Mouse (Mus musculus) stomach, embryonic 15.5 days (tissue): ENCODE measurements at regions not wholly inside any gene's neighbourhood (a gene's known extent, or its start where the extent isn't known, plus 50 kb on each side); places are given as distances from the start of the nearest gene placed in this dataset.

Experiments used
- ATAC-seq: fragments of 200-750 bp; cut with Nextera tagmentation; 2 replicates; pipeline ENCODE4 v1.8.0; 2017; ENCODE audit warnings: low read depth, moderate number of reproducible peaks, moderate TSS enrichment; ENCODE audit not compliant: insufficient read depth, low FRiP score
- H3K27ac ChIP-seq: fragments of 300-500 bp; sonication (generic); 2 replicates; pipeline ENCODE4 v1.5.1; 2015; ENCODE audit warnings: mild to moderate bottlenecking, inconsistent platforms
- H3K27me3 ChIP-seq: fragments of 300-500 bp; sonication (generic); replicated peaks from 2 replicates; pipeline ENCODE4 v1.6.1; 2015; ENCODE audit warnings: inconsistent platforms
- H3K36me3 ChIP-seq: fragments of 300-500 bp; sonication (generic); 2 replicates; pipeline ENCODE4 v1.6.1; 2015; ENCODE audit warnings: inconsistent platforms
- H3K4me1 ChIP-seq: fragments of 300-500 bp; sonication (generic); 2 replicates; pipeline ENCODE4 v1.6.1; 2015; ENCODE audit warnings: inconsistent platforms
- H3K4me2 ChIP-seq: fragments of 300-500 bp; sonication (generic); 2 replicates; pipeline ENCODE4 v1.6.1; 2015; ENCODE audit warnings: mild to moderate bottlenecking, inconsistent platforms
- H3K4me3 ChIP-seq: fragments of 300-500 bp; sonication (generic); replicated peaks from 2 replicates; pipeline ENCODE4 v1.5.1; 2015; ENCODE audit warnings: inconsistent platforms
- H3K9ac ChIP-seq: fragments of 300-500 bp; sonication (generic); 2 replicates; pipeline ENCODE4 v1.6.1; 2015; ENCODE audit warnings: inconsistent platforms
- H3K9me3 ChIP-seq: fragments of 300-500 bp; sonication (generic); 2 replicates; pipeline ENCODE4 v1.6.1; 2016; ENCODE audit warnings: inconsistent platforms
- WGBS: fragments of 180-500 bp; shearing (Covaris S2); methylation state at CpG from one replicate; pipeline ENCODE4 v1.1.7; 2015; 5-methylcytosine and 5-hydroxymethylcytosine counted together

DNA sequence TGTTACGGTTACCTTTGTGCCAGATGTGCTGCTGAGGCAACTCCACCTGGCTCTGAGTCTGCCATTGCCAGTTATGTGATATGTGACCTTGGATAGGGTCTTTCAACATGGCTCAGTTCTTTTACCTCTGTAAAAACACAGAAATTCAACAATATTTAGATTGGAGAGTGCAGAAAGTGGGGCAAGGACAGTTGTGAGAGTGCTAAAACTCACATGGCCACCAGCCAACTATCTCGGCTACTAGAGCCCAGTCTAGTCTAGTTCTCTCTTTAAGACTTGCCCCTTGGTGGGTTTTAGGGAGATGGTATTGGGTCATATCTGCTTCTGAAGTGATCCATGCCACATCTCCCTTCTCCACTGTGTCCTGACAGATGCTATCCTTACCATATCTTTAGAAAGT lies 233.0 kb downstream of the Phf14 start:
- 64% methylated on average over 2 of the region's 2 CpGs for WGBS
- no peak overlapping the region for H3K4me3 ChIP-seq
- no peaks in the 10 kb centered on the region for H3K27me3 ChIP-seq
- no peak overlapping the region for H3K9ac ChIP-seq
- no peaks in the 10 kb centered on the region for H3K36me3 ChIP-seq
- no peaks in the 10 kb centered on the region for H3K4me1 ChIP-seq
- H3K4me2 ChIP-seq: no peak overlapping the region
- H3K9me3 ChIP-seq: no peaks in the 10 kb centered on the region
- H3K27ac ChIP-seq: no peak overlapping the region
- ATAC-seq: no peak

DNA sequence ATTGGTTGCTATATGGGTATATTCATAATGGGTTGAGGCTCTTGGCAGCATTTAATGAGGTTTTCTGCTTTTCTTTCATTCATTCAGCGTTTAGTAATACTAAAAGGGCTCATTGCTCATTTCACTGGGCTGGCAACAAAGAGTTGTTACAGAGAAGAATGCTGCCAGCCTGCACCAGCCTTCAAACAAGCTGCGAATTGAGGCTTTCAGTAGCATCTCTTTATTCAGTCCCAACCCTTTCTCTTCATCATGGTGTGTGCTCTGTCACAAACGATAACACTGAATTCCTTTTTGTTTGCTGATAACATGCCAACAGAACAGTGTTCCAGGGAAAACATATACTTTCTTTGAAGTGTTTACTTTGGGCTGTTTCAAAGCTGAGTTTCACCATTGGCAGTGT lies 237.6 kb downstream of the Phf14 start:
- WGBS: 59% methylated on average over 3 of the region's 3 CpGs
- H3K4me3 ChIP-seq: no peak overlapping the region
- H3K9me3 ChIP-seq: no peaks in the 10 kb centered on the region
- no peaks in the 10 kb centered on the region for H3K36me3 ChIP-seq
- H3K4me2 ChIP-seq: no peak overlapping the region
- H3K9ac ChIP-seq: no peak overlapping the region
- no peaks in the 10 kb centered on the region for H3K4me1 ChIP-seq
- ATAC-seq: no peak
- no peaks in the 10 kb centered on the region for H3K27me3 ChIP-seq
- no peak overlapping the region for H3K27ac ChIP-seq

DNA sequence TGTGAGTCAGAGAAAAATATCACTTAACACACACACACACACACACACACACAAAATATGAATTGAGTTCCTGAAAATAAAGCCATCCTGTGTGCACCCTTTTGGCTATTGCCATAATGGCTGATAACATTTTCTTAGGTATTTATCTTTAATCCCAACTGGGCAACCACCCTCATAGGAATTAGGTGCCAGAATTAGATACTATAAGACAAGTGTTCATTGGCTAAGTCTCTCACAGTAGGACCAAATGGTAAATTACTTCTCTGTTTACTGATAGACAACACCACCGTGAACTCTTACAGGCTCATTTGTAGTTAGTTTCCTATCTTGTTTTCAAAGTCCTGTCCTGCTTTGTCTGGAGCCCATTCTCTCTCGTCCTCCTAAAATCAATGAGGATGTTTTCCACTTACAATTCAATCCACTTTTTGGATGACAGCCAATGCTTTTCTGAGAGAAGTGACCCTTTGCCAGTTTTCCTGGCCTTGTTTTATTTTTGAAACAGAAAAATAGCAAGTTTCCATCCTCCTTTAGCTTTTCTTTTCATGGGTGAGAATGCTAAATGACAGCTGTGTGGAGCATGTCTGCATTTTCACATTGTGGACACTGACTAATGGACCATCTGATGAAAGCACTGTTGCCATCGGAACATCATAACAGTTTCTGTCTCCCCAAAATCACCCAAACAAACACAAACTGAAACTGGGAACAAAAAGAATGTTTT lies 243.2 kb downstream of the Phf14 start:
- 44% methylated on average over 3 of the region's 3 CpGs for WGBS

DNA sequence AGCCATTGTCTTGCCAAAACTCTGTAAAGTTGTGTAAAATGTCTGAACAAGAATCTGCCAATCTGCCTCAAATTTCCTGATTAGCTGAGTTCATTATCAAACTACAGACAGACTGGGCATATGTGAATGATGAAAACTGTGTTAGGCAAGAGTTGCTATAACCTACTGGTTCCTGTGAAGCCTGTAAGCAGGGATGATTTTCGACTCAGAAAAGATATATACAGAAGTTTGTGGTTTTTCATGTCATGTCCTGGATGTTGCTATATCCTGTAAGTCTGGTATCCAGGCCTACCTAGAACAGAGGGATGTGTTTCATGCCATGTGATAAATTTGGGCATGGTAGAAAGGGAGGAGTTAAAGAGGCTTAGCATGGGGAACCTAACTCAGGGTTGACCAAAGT lies 256.4 kb downstream of the Phf14 start:
- H3K4me3 ChIP-seq: no peak overlapping the region
- no peak for ATAC-seq
- 61% methylated on average over 1 of the region's 1 CpGs for WGBS
- no peaks in the 10 kb centered on the region for H3K4me1 ChIP-seq
- H3K9ac ChIP-seq: no peak overlapping the region
- no peak overlapping the region for H3K27ac ChIP-seq
- H3K4me2 ChIP-seq: no peak overlapping the region
- H3K9me3 ChIP-seq: no peaks in the 10 kb centered on the region
- no peaks in the 10 kb centered on the region for H3K27me3 ChIP-seq
- no peaks in the 10 kb centered on the region for H3K36me3 ChIP-seq

More for the DNA sequence above, 243.2 kb downstream of the Phf14 start:
- no peaks in the 10 kb centered on the region for H3K36me3 ChIP-seq
- H3K27ac ChIP-seq: no peak overlapping the region
- no peak overlapping the region for H3K4me2 ChIP-seq
- no peaks in the 10 kb centered on the region for H3K27me3 ChIP-seq
- no peak overlapping the region for H3K4me3 ChIP-seq
- no peaks in the 10 kb centered on the region for H3K4me1 ChIP-seq
- no peak for ATAC-seq
- no peaks in the 10 kb centered on the region for H3K9me3 ChIP-seq
- H3K9ac ChIP-seq: no peak overlapping the region

DNA sequence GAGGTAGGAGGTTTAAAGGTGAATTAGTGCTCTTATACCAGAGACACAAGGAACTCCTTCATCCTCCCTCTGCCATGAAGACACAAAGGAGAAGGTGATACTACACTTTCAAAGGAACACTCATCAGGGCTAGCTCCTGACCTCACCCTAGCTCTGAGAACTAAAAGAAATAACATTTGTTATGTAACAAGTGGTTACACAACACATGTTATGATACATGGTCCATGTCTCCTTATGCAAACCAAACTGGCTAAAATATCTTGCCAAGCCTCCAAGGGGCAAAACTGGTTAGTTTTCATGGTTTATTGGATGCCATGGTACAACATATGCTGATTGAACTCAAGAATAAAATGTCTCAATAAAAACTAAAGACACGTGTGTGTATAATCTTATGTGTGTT lies 260.9 kb downstream of the Phf14 start:
- 58% methylated on average over 1 of the region's 1 CpGs for WGBS
- Histone ChIP-seq H3K27me3 (no peaks in the 10 kb centered on the region), H3K27ac (no peak overlapping the region), H3K4me2 (no peak overlapping the region), H3K4me1 (no peaks in the 10 kb centered on the region), H3K4me3 (no peak overlapping the region), H3K36me3 (no peaks in the 10 kb centered on the region), H3K9ac (no peak overlapping the region), H3K9me3 (no peaks in the 10 kb centered on the region)
- no peak for ATAC-seq

DNA sequence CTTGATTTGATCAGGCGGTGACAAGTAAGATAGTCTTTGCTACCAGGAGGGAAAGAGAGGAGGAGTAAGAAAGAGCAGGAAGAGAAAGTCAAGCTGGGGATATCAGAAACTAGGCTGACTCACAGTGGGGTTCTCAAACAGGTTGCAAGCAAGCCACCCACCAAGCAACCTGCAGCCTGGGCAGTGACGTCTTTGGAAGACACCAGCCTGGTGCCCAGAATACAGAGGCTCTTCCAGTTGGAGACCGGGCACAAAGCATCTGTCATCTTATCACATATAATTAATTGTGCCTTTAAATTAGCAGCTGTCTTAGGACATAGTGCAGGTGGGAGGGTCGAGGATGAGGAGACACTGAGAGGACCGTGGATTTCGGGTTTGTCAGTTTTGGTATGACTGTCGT lies 261.8 kb downstream of the Phf14 start:
- H3K9ac ChIP-seq: no peak overlapping the region
- no peak overlapping the region for H3K27ac ChIP-seq
- 70% methylated on average over 7 of the region's 7 CpGs for WGBS
- no peak for ATAC-seq
- H3K9me3 ChIP-seq: no peaks in the 10 kb centered on the region; the same call in 1 of the 2 replicates
- no peak overlapping the region for H3K4me3 ChIP-seq
- no peaks in the 10 kb centered on the region for H3K36me3 ChIP-seq
- no peaks in the 10 kb centered on the region for H3K4me1 ChIP-seq
- no peaks in the 10 kb centered on the region for H3K27me3 ChIP-seq
- no peak overlapping the region for H3K4me2 ChIP-seq

DNA sequence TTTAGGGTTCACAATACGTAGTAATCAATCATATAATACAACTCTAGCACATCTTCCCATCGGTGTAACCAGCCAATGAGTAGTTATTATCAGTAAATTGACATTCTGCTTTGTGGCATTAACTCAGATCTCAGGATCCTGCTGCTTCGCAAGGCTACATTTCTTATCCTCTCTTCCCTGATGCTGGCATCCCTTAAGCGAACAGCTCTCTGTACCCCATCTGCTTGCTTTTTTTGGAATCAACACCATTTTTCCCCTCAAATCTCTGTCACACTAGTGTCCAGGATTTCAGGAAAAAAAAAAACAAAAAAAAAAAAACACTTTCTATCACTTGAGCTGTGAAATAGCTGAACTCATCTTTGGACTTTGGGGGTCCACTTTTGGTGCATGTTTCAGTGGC lies 263.1 kb downstream of the Phf14 start:
- Histone ChIP-seq H3K36me3 (no peaks in the 10 kb centered on the region), H3K27ac (peak overlapping the region; percentile 35; the same call in 1 of the 2 replicates), H3K9me3 (no peaks in the 10 kb centered on the region; the same call in 1 of the 2 replicates), H3K4me3 (no peak overlapping the region), H3K4me2 (no peak overlapping the region), H3K9ac (no peak overlapping the region), H3K4me1 (no peaks in the 10 kb centered on the region), H3K27me3 (no peaks in the 10 kb centered on the region)
- 66% methylated on average over 4 of the region's 4 CpGs for WGBS
- ATAC-seq: no peak

DNA sequence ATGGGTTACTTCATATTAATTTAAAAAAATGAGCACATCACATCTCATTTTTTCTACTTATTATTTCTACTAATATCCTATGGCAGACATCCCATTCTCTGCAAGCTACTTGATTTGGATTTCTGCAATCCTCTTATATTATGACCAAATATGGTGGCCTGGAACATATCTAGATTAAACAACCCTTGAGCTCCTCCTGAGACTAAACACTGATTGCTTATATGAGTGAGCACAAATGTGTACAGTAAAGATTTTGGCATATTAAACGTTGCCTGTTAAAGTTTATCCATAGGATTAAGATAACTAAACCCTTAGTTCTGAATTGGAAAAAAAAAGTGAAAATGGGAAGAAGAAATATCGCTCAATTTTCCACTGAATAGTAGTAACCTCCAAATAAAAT lies 263.6 kb downstream of the Phf14 start:
- Histone ChIP-seq H3K27ac (no peak overlapping the region), H3K4me1 (no peaks in the 10 kb centered on the region), H3K4me2 (no peak overlapping the region), H3K4me3 (no peak overlapping the region), H3K9ac (no peak overlapping the region), H3K9me3 (no peaks in the 10 kb centered on the region; the same call in 1 of the 2 replicates), H3K27me3 (no peaks in the 10 kb centered on the region), H3K36me3 (no peaks in the 10 kb centered on the region)
- 39% methylated on average over 2 of the region's 2 CpGs for WGBS
- peak; percentile 63 for ATAC-seq

DNA sequence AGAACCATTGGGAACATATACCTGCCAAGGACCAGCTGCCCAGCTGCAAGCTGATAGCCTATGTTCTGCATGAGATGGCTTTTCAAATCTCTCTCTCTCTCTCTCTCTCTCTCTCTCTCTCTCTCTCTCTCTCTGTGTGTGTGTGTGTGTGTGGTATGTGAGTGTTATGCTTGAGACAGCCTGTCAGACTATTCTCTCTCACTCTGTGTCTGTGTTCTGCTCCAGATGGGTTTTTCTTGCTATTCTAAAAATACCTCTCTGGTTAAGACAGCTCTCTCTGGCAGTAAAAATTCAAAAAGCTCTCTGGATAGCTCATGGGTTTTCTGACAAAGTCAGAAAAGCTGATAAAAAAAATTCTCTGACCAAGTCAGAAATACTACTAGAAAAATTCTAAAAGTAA lies 270.4 kb downstream of the Phf14 start:
- ATAC-seq: no peak

DNA sequence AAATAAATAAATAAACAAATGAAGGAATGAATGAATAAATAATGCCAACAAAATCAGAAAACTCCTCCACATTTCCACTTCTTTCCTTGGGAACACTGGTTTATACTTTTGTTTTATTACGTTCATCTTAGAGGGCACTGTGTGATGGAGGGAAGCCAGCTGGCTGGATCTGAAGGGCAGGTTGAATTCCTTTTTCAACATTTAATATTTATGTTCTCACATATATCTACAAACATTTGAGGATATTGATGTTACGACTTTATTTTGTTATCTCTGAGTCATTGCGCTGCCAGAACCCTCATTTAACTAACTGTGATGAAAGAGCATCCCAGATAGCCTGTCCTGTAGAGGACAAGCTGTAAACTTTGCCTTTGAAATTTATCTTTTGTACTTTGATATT lies 273.3 kb downstream of the Phf14 start:
- 71% methylated on average over 3 of the region's 3 CpGs for WGBS
- Histone ChIP-seq H3K9ac (no peak overlapping the region), H3K4me1 (no peaks in the 10 kb centered on the region), H3K36me3 (no peaks in the 10 kb centered on the region), H3K4me3 (no peak overlapping the region), H3K27ac (no peak overlapping the region), H3K4me2 (no peak overlapping the region), H3K27me3 (no peaks in the 10 kb centered on the region), H3K9me3 (no peaks in the 10 kb centered on the region)
- ATAC-seq: no peak

More for the DNA sequence above, 270.4 kb downstream of the Phf14 start:
- Histone ChIP-seq H3K27me3 (no peaks in the 10 kb centered on the region), H3K9ac (no peak overlapping the region), H3K4me1 (no peaks in the 10 kb centered on the region), H3K4me2 (no peak overlapping the region), H3K9me3 (no peaks in the 10 kb centered on the region; the same call in 1 of the 2 replicates), H3K36me3 (no peaks in the 10 kb centered on the region), H3K27ac (no peak overlapping the region), H3K4me3 (no peak overlapping the region)

DNA sequence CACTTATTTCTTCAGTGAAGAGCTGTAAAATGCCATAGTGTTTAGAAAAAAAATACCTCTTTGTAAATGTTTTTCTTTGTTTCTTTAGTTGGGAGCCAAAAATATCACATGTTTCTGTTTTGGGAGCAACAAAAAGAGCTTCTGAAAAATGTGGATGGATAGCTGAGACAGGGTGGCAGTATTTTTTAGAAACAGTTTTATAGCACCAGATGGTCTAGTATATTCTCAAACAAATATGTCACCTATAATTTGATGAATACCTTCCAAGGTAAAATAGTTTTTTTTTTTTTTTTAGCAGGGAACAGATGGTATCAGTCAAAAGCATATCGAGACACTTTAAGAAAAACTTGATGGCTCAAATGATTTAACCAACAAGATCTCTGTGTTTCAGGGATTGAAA lies 302.6 kb downstream of the Phf14 start:
- Histone ChIP-seq H3K4me3 (no peak overlapping the region), H3K9ac (no peak overlapping the region), H3K27ac (no peak overlapping the region), H3K4me2 (no peak overlapping the region), H3K36me3 (no peaks in the 10 kb centered on the region), H3K9me3 (no peaks in the 10 kb centered on the region), H3K27me3 (no peaks in the 10 kb centered on the region), H3K4me1 (no peaks in the 10 kb centered on the region)
- WGBS: 51% methylated on average over 1 of the region's 1 CpGs
- ATAC-seq: no peak

DNA sequence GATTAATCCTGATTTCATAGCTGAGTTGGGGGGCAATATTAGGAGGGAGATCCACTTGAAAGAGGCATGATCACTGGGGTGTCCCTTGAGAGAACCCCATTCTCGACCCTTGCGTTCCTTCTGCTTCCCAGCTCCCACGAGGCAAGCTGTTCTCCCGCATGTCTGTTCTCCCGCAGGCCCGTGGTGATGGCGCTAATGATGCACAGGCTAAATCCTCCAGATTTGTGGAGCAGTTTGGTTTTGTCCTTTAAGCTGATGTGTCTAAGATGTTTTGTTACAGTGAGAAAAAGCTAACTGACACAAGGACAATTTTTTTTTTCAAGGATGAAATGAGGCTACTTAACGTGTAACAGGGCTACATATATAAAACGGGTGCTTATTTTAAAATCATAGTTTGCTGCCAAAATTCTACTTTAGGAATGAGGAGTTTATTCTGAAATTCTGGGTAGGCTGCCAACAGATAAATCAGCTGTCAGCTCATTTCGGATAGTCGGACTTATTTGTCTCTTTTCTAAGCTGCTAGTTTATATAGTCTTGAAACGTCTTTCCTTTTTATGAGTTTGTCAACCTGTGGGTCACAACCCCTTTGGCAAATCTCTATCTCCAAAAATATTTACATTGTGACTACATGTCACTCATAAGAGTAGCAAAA lies 307.0 kb downstream of the Phf14 start:
- Histone ChIP-seq H3K9ac (no peak overlapping the region), H3K4me2 (no peak overlapping the region), H3K36me3 (no peaks in the 10 kb centered on the region), H3K27ac (peak overlapping the region; percentile 69), H3K27me3 (no peaks in the 10 kb centered on the region), H3K4me1 (no peaks in the 10 kb centered on the region), H3K4me3 (no peak overlapping the region), H3K9me3 (no peaks in the 10 kb centered on the region)
- WGBS: 50% methylated on average over 12 of the region's 12 CpGs
- ATAC-seq: peak; percentile 31; the same call in 1 of the 2 replicates
